Mouse (Mus musculus): ENCODE measurements around the gene Asb14.

Gene Asb14

GRCm38 (mm10) chr14:26960518-26960917, 66.2 kb downstream of the Asb14 start:
- no peak for DNase-seq (ENCODE audit: low read depth, low spot score)
